Mouse (Mus musculus): ENCODE results near the gene Tbcd. TPM values are rescaled to one million over a fixed set of nuclear protein-coding genes. Genes with fewer than 3 reads are reported as not detected.

Gene Tbcd
- polyA plus RNA-seq, 1 experiment: 111 TPM

DNA sequence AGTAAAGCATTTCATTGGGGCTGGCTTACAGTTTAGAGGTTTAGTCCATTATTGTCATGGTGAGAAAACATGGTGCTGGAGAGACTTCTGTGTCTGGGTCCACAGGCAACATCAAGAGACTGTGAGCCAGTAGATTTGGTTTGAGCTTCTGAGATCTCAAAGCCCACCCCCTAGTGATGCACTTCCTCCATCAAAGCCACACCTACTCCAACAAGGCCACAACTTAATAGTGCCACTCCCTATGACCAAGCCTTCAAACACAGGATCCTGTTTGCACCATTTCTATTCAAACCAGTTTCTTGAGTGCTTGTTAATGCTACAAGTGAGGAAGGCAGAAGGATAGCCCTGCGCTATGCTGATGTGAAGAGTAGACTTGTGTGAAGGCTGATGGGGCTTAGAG lies 106.2 kb downstream of the Tbcd start:
- no peaks in the 10 kb centered on the region for H3K27me3 ChIP-seq (ENCODE audit: control insufficient read depth, insufficient read depth, insufficient read length)
- H3ac ChIP-seq (ENCODE audit: control insufficient read depth, insufficient read length): no peak overlapping the region
- peaks cover 15% of the 10 kb centered on the region for H3K36me3 ChIP-seq (ENCODE audit: control insufficient read depth, insufficient read depth)
- H3K4me3 ChIP-seq: no peak overlapping the region
- H3K4me2 ChIP-seq (ENCODE audit: low read depth): no peak overlapping the region
- H3K79me2 ChIP-seq (ENCODE audit: control insufficient read depth, insufficient read depth): no peaks in the 10 kb centered on the region
- no peak for TF ChIP-seq POLR2A (IDR thresholded peaks at IDR 0.05; ENCODE audit: insufficient read length, low read depth)

GRCm38 (mm10) chr11:121558522-121558921 lies 106.8 kb downstream of the Tbcd start:
- TF ChIP-seq MYOD1 (IDR thresholded peaks at IDR 0.05; ENCODE audit: control insufficient read depth in 1 of 3, insufficient read length in 2 of 3, low read depth in 2 of 3): peak in 1 of 3 experiments; percentile 32
- TF ChIP-seq POLR2AphosphoS2 (IDR thresholded peaks at IDR 0.05; ENCODE audit: insufficient read length, low read depth): no peak
- peak in 1 of 3 experiments; percentile 44 for TF ChIP-seq MYOG (IDR thresholded peaks at IDR 0.05; ENCODE audit: control insufficient read depth in 1 of 3, insufficient read depth in 1 of 3, insufficient read length in 2 of 3, low read depth in 2 of 3)
- TF ChIP-seq TCF12 (IDR thresholded peaks at IDR 0.05; ENCODE audit: insufficient read depth, poor library complexity, severe bottlenecking): no peak
- Histone ChIP-seq H3K27me3 (ENCODE audit: control insufficient read depth, insufficient read depth, insufficient read length) (no peaks in the 10 kb centered on the region), H3K36me3 (ENCODE audit: control insufficient read depth, insufficient read depth) (peaks cover 15% of the 10 kb centered on the region), H3K4me2 (ENCODE audit: low read depth) (no peak overlapping the region), H3K4me3 (no peak overlapping the region), H3ac (ENCODE audit: control insufficient read depth, insufficient read length) (no peak overlapping the region), H3K79me2 (ENCODE audit: control insufficient read depth, insufficient read depth) (no peaks in the 10 kb centered on the region)

GRCm38 (mm10) chr11:121559527-121560293 lies 108.0 kb downstream of the Tbcd start:
- no peaks in the 10 kb centered on the region for H3K79me2 ChIP-seq (ENCODE audit: control insufficient read depth, insufficient read depth)
- TF ChIP-seq TCF3 (IDR thresholded peaks at IDR 0.05; ENCODE audit: insufficient read length, low read depth) (no peak), REST (IDR thresholded peaks at IDR 0.05; ENCODE audit: insufficient read depth, insufficient read length) (no peak), MAX (IDR thresholded peaks at IDR 0.05; ENCODE audit: low read depth) (no peak), CEBPB (IDR thresholded peaks at IDR 0.05; ENCODE audit: insufficient read depth, poor library complexity, severe bottlenecking) (no peak), E2F4 (IDR thresholded peaks at IDR 0.05; ENCODE audit: insufficient read depth) (no peak)
- H3K4me3 ChIP-seq: no peak overlapping the region

DNA sequence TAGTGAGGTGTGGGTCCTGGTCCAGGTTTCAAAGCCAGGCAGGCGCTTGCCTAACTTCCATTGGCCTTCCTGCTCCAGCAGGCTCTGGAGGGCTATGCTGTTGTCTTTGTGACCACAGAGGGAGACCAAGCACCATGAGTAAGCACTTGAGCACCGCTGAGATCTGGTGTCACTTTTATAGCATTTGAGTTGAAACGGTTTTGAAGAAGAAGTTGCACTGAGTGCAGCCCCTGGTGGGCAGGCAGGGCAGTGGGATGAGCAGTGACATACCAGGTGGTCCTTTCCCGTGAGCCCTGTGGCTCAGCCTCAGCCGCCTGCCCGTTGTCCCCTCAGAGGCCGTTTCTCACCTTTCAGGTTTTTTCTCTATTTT lies 108.5 kb downstream of the Tbcd start:
- Histone ChIP-seq H3ac (ENCODE audit: control insufficient read depth, insufficient read length) (no peak overlapping the region), H3K36me3 (ENCODE audit: control insufficient read depth, insufficient read depth) (peaks cover 27% of the 10 kb centered on the region), H3K4me3 (no peak overlapping the region), H3K79me2 (ENCODE audit: control insufficient read depth, insufficient read depth) (no peaks in the 10 kb centered on the region), H3K4me2 (ENCODE audit: low read depth) (no peak overlapping the region), H3K27me3 (ENCODE audit: control insufficient read depth, insufficient read depth, insufficient read length) (no peaks in the 10 kb centered on the region)
- TF ChIP-seq REST (IDR thresholded peaks at IDR 0.05; ENCODE audit: insufficient read depth, insufficient read length) (no peak), USF1 (IDR thresholded peaks at IDR 0.05; ENCODE audit: low read depth) (no peak), TCF12 (IDR thresholded peaks at IDR 0.05; ENCODE audit: insufficient read depth, poor library complexity, severe bottlenecking) (no peak), TCF3 (IDR thresholded peaks at IDR 0.05; ENCODE audit: insufficient read length, low read depth) (no peak), MYOD1 (IDR thresholded peaks at IDR 0.05; ENCODE audit: control insufficient read depth in 1 of 3, insufficient read length in 2 of 3, low read depth in 2 of 3) (no peak), MYOG (IDR thresholded peaks at IDR 0.05; ENCODE audit: control insufficient read depth in 1 of 3, insufficient read depth in 1 of 3, insufficient read length in 2 of 3, low read depth in 2 of 3) (no peak), MAX (IDR thresholded peaks at IDR 0.05; ENCODE audit: low read depth) (no peak), SRF (IDR thresholded peaks at IDR 0.05; ENCODE audit: control insufficient read depth, insufficient read length, low read depth) (no peak), POLR2A (IDR thresholded peaks at IDR 0.05; ENCODE audit: insufficient read length, low read depth) (no peak), E2F4 (IDR thresholded peaks at IDR 0.05; ENCODE audit: insufficient read depth) (no peak)

More at GRCm38 (mm10) chr11:121559527-121560293, 108.0 kb downstream of the Tbcd start:
- no peak overlapping the region for H3ac ChIP-seq (ENCODE audit: control insufficient read depth, insufficient read length)
- H3K36me3 ChIP-seq (ENCODE audit: control insufficient read depth, insufficient read depth): peaks cover 21% of the 10 kb centered on the region
- no peaks in the 10 kb centered on the region for H3K27me3 ChIP-seq (ENCODE audit: control insufficient read depth, insufficient read depth, insufficient read length)
- no peak overlapping the region for H3K4me2 ChIP-seq (ENCODE audit: low read depth)

DNA sequence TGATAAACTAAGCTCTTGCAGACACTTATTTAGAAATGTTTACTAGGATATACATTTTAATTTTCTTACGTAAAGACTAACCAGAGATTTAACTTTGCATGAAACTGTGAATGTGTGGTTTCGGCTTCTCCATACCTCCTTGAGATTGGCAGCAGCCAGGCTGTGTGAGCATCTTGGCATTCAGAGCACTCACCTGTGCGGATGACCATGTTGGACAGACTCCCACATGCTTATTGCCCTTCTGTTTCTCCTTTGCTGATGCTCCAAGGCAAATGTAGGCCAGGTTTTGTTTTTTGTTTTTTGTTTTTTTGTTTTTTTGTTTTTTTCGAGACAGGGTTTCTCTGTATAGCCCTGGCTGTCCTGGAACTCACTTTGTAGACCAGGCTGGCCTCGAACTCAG lies 111.6 kb downstream of the Tbcd start:
- Histone ChIP-seq H3K4me2 (ENCODE audit: low read depth) (no peak overlapping the region), H3K4me3 (no peak overlapping the region), H3K27me3 (ENCODE audit: control insufficient read depth, insufficient read depth, insufficient read length) (no peaks in the 10 kb centered on the region), H3ac (ENCODE audit: control insufficient read depth, insufficient read length) (no peak overlapping the region), H3K79me2 (ENCODE audit: control insufficient read depth, insufficient read depth) (no peaks in the 10 kb centered on the region), H3K36me3 (ENCODE audit: control insufficient read depth, insufficient read depth) (peaks cover 16% of the 10 kb centered on the region)
- TF ChIP-seq E2F4 (IDR thresholded peaks at IDR 0.05; ENCODE audit: insufficient read depth) (no peak), MYOG (IDR thresholded peaks at IDR 0.05; ENCODE audit: control insufficient read depth in 1 of 3, insufficient read depth in 1 of 3, insufficient read length in 2 of 3, low read depth in 2 of 3) (no peak), POLR2AphosphoS2 (IDR thresholded peaks at IDR 0.05; ENCODE audit: insufficient read length, low read depth) (no peak), POLR2A (IDR thresholded peaks at IDR 0.05; ENCODE audit: insufficient read length, low read depth) (no peak), MYOD1 (IDR thresholded peaks at IDR 0.05; ENCODE audit: control insufficient read depth in 1 of 3, insufficient read length in 2 of 3, low read depth in 2 of 3) (no peak), SRF (IDR thresholded peaks at IDR 0.05; ENCODE audit: control insufficient read depth, insufficient read length, low read depth) (no peak), TCF3 (IDR thresholded peaks at IDR 0.05; ENCODE audit: insufficient read length, low read depth) (no peak), USF1 (IDR thresholded peaks at IDR 0.05; ENCODE audit: low read depth) (no peak), MAX (IDR thresholded peaks at IDR 0.05; ENCODE audit: low read depth) (no peak), CEBPB (IDR thresholded peaks at IDR 0.05; ENCODE audit: insufficient read depth, poor library complexity, severe bottlenecking) (no peak), REST (IDR thresholded peaks at IDR 0.05; ENCODE audit: insufficient read depth, insufficient read length) (no peak), TCF12 (IDR thresholded peaks at IDR 0.05; ENCODE audit: insufficient read depth, poor library complexity, severe bottlenecking) (no peak)
